Mouse (Mus musculus) regulatory T cell (primary cell): ENCODE measurements around the gene Cops4.

Experiments used
- in situ Hi-C: fragments of 300-600 bp; cut with MboI, MseI; formaldehyde crosslinking; loops from one replicate; pipeline ENCODE4 v1.15.1; 2025; ENCODE audit warnings: high pct_unique_total_duplicates

The Cops4 gene

GRCm38 (mm10) chr5:100536638-100537037 lies 18.5 kb downstream of the Cops4 start:
- in situ Hi-C loops = loop anchor here (10.0 kb wide), 1 partner anchor 52 kb away; no protein-coding TSS in a partner anchor

GRCm38 (mm10) chr5:100546294-100547080 lies 28.4 kb downstream of the Cops4 start:
- in situ Hi-C loops = no loop called here

DNA sequence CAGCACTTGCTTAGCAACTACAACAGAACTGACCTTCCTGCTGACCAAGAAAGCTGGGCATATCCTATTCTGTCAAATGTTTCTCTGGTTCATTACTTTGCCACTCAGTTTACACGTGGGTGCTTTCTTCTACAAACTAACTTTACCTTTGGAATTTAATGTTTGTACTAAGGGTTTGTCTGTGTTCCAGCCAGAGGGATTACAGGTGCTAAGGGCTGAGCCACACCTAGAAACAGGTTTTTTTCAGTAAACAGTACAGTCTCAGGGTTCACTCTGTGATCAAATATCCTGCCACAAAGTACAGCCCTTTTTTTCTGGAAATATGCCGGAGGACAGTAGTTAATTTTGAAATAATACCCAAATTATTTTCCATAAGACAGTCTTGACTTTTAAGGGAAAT lies 30.1 kb downstream of the Cops4 start:
- in situ Hi-C loops = no loop called here

DNA sequence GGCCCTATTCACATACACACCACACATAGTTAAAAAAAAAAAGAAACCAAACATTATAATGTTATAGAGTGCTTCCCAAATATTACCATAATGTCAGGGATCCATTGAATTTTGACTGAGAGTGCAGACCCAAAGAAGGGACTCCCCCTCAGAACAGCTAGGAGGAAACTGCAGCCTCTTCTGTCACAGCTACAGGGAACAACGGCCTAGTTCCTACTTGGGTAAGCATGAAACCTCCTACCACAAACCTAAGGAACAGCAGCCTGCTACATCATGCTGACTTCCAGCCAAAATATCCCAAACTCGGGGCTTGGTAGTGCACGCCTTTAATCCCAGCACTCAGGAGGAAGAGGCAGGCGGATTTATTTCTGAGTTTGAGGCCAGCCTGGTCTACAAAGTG lies 31.2 kb downstream of the Cops4 start:
- in situ Hi-C loops = no loop called here

DNA sequence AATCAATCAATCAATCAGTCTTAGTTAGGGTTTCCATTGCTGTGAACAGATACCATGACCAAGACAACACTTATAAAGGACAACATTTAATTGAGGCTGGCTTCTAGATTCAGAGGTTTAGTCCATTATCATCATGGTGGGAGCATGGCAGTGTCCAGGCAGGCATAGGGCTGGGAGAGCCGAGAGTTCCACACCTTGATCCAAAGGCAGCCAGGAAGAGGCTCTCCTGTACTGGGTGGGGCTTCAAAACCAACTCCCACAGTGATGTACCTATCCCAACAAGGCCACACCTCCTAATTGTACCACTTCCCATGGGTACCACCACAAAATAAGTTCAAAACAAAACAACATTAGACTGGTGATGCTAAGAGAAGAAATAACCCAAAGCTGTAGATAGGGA lies 32.0 kb downstream of the Cops4 start:
- in situ Hi-C loops = no loop called here

GRCm38 (mm10) chr5:100551952-100552351 lies 33.8 kb downstream of the Cops4 start:
- in situ Hi-C loops = no loop called here

DNA sequence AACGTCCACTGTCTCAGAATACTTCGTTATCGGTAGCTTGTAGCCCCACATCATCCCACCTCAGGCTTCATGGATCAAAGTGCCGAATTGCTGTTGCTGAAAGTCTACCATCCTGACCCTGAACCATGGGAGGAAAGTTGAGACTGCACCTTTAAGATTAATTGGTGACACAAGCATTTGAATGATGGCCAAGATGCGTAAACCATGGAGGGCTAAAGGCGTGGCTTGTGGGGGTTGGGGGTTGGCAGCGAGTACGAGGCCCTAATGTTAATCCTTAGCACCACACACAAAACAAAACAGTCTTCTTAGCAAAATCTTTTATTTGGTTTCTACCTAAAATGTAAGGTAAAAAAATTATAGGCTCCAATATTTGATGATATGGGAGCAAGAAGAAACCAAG lies 35.3 kb downstream of the Cops4 start:
- in situ Hi-C loops = no loop called here

- in situ Hi-C loops = loop anchor here (5.0 kb wide), 1 partner anchor 55 kb away; no protein-coding TSS in a partner anchor
Measured at GRCm38 (mm10) chr5:100557019-100557418, 38.9 kb downstream of the Cops4 start.

DNA sequence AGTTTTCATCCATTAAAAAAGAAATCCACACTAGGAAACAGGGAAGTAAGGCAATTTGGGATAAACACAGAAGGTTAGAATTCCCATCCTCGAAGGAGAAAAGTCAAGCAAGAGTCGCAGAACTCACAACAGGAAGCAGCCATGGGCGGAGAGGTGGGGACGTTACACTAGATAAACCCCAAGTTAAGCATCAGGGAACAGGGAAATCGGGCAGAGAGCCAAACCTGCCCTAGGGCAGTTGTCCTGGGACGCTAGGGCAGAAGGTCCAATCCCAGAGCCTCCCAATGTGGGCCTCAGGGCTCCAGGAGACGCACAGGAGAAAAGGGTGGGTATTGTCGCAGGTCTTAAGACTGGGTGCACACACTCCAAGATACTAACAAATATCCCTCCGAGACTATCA lies 39.4 kb downstream of the Cops4 start:
- in situ Hi-C loops = loop anchor here (5.0 kb wide), 1 partner anchor 55 kb away; no protein-coding TSS in a partner anchor

DNA sequence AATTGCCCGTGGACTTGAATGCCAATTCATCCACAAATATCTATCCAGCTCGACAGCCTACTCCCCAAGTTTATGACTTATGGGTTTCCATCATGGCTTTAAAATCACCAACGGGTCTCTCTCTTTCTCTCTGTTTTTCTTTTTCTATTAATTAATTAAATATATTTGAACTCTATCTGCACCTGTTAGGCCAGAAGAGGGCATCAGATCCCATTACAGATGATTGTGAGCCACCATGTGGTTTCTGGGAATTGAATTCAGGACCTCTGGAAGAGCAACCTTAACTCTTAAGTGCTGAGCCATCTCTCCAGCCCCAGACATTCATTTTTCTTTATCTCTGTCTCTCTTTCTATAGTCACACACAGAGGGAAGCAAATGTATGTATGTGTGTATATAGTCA lies 40.7 kb downstream of the Cops4 start:
- in situ Hi-C loops = loop anchor here (5.0 kb wide), 1 partner anchor 54 kb away; no protein-coding TSS in a partner anchor

DNA sequence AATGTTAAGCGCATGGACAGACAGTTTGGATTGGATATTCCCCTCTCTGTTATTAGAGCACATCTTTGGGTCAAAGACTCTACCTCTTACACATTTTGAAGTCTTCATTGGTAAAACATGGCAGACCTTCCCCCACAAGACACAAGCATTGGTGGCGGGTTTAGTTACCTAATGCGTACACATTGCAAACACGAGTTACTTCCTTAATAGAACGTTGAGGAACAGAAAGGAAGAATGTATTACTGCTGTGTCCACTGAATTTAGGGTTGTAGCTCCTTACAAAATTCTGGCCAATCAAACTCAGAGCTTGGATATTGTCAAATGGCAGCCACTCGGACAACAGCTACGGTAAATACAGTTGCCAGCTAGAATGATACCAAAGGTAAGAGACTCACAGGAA lies 41.2 kb downstream of the Cops4 start:
- in situ Hi-C loops = loop anchor here (5.0 kb wide), 1 partner anchor 53 kb away; no protein-coding TSS in a partner anchor

DNA sequence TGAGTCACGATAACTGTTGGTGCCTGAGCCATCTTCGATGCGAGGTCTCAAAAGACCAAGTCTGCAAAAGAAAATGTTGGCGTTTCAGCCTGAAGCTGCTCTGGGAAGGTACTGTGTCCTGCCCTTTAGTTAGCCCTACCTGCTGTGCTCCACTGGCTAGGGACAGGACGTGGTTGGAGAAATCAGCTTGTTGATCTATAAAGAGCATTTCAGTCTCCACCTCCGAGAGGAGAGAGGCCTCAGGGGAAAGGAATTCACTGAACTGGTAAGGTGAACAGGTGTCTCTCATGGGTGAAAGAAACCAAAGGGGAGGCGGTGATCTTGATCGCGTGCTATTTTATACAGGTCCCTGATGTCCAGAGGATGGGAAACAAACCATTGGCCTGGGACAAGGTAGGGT lies 44.6 kb downstream of the Cops4 start:
- in situ Hi-C loops = no loop called here

GRCm38 (mm10) chr5:100566798-100567197 lies 48.7 kb downstream of the Cops4 start:
- in situ Hi-C loops = loop anchor here (5.0 kb wide), 1 partner anchor 96 kb away; no protein-coding TSS in a partner anchor

GRCm38 (mm10) chr5:100567258-100568032 lies 49.3 kb downstream of the Cops4 start:
- in situ Hi-C loops = loop anchor here (5.0 kb wide), 1 partner anchor 95 kb away; no protein-coding TSS in a partner anchor

DNA sequence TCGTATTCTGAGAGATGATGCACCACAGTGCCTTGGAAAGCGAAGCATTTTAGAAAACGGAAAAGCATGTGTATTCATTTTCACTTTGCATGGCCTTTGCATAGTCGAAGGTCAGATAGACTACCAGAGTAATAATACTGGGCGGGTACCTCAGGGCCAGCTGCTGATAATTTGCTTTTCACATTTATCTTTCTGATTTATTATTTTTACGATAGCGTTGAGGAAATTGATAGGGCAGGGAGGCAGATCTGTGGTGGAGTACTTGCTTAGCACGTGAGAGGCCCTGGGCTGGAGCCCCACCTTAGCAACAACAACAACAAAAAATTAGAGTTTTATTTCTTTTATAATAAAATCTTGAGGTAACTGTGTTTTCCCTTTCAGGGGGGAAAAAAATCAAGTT lies 50.1 kb downstream of the Cops4 start:
- in situ Hi-C loops = loop anchor here (5.0 kb wide), 1 partner anchor 94 kb away; no protein-coding TSS in a partner anchor

GRCm38 (mm10) chr5:100568802-100569201 lies 50.7 kb downstream of the Cops4 start:
- in situ Hi-C loops = loop anchor here (5.0 kb wide), 1 partner anchor 93 kb away; no protein-coding TSS in a partner anchor

DNA sequence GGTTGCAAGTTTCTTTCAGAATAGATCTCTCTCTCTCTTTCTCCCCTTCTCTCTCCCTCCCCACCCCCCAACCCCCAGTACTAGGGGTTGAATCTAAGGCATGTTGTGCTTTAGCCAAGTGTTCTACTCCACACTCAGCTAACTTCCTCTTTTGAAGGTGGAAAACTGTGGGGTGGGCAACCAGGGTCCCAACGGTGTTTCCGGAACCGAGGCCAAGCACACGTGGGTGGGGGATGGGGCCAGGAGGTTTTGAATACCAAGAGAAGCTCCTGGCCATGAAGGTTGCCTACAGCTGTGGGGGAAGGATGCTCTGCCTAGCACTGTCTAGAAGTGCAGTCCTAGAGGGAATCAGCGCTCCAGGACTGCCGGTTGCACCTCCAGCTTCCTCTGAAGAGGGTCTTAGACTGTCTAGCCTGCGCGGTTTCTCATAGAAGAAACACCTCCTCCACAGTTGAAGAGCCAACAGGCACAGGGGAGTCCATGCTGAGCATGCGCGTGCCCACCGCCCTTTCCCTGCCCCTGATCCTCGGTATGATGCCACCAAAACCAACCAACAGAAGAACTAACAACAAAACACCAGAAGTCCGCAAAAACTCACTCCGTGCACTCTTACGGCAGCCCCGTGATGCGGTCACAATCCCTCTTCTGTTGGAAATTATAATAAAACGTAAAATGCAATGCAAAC lies 51.3 kb downstream of the Cops4 start:
- in situ Hi-C loops = loop anchor here (5.0 kb wide), 1 partner anchor 93 kb away; no protein-coding TSS in a partner anchor

DNA sequence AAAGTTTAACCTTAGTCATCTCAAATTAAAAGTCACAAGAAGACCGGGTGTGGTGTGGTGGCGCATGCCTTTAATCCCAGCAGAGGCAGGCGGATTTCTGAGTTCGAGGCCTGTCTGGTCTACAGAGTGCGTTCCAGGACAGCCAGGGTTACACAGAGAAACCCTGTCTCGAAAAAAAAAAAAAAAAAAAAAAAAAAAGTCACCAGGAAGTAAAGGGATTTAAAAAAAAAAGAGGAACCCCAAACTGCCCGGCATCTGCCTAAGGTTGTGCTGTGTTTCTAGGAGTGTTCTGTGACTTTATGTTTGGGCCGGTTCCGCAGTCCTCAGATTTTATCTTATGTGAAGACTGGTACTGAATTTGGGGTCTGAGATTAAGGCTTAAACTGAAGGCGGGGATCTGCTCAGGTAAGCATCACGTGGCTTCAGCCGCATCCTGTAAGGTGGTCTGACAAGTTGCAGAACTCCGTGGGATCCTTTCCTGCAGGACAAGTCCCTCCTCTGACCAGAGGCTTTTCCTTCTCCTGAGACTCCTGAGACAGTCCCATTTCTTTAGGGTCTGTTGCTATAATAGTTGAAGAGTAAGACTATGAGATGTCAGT lies 52.0 kb downstream of the Cops4 start:
- in situ Hi-C loops = loop anchor here (5.0 kb wide), 1 partner anchor 92 kb away; no protein-coding TSS in a partner anchor

- in situ Hi-C loops = no loop called here
Measured at GRCm38 (mm10) chr5:100570716-100571115, 52.6 kb downstream of the Cops4 start.

GRCm38 (mm10) chr5:100572069-100572468 lies 54.0 kb downstream of the Cops4 start, which contains the start of gene Plac8:
Plac8 (minus strand) TSS chr5:100572245.
- in situ Hi-C loops = no loop called here

- in situ Hi-C loops = no loop called here
Measured at GRCm38 (mm10) chr5:100573256-100573655, 55.1 kb downstream of the Cops4 start.
